Mouse (Mus musculus) heart, embryonic 10.5 days (tissue): Measurements from ENCODE around the gene P2rx6. TPM values are rescaled to one million over a fixed set of nuclear protein-coding genes. Genes with fewer than 3 reads are reported as not detected.
"Not testable (repeated sequence)": the region's sequence is repeated elsewhere in the genome, so short reads cannot be mapped to it uniquely, and the experiment has no call there.

Source experiments
- DNase-seq: peaks from one replicate; pipeline ENCODE4 v3.0.0-alpha.2; 2017; ENCODE audit warnings: low spot score
- H3K27ac ChIP-seq: fragments of 300-500 bp; sonication (generic); 2 replicates; pipeline ENCODE4 v1.5.1; 2016; ENCODE audit warnings: mild to moderate bottlenecking
- H3K27me3 ChIP-seq: fragments of 300-500 bp; sonication (generic); 2 replicates; pipeline ENCODE4 v1.6.1; 2016; ENCODE audit warnings: mild to moderate bottlenecking; ENCODE audit not compliant: poor library complexity, insufficient read depth, severe bottlenecking
- H3K36me3 ChIP-seq: fragments of 300-500 bp; sonication (generic); 2 replicates; pipeline ENCODE4 v1.6.1; 2016; ENCODE audit warnings: mild to moderate bottlenecking, moderate library complexity
- H3K4me1 ChIP-seq: fragments of 300-500 bp; sonication (generic); 2 replicates; pipeline ENCODE4 v1.6.1; 2016; ENCODE audit warnings: mild to moderate bottlenecking
- H3K4me3 ChIP-seq: fragments of 300-500 bp; sonication (generic); 2 replicates; pipeline ENCODE4 v1.5.1; 2016; ENCODE audit warnings: mild to moderate bottlenecking, moderate library complexity
- H3K9me3 ChIP-seq: fragments of 300-500 bp; sonication (generic); 2 replicates; pipeline ENCODE4 v1.6.1; 2016; ENCODE audit warnings: mild to moderate bottlenecking, moderate library complexity
- WGBS: fragments of 180-500 bp; shearing (Covaris S2); methylation state at CpG from one replicate; pipeline ENCODE4 v1.1.7; 2016; 5-methylcytosine and 5-hydroxymethylcytosine counted together
- polyA plus RNA-seq: library from polyadenylated mRNA; unstranded; fragments of >200 nt; fragmentation: Nextera tagmentation; extraction: Ambion mirVana; gene quantifications from 2 replicates; pipeline ENCODE4 v1.2.1, GENCODE M21; 2016

P2rx6 gene
- polyA plus RNA-seq, 1 experiment from 2014 or later: 0.39 TPM

DNA sequence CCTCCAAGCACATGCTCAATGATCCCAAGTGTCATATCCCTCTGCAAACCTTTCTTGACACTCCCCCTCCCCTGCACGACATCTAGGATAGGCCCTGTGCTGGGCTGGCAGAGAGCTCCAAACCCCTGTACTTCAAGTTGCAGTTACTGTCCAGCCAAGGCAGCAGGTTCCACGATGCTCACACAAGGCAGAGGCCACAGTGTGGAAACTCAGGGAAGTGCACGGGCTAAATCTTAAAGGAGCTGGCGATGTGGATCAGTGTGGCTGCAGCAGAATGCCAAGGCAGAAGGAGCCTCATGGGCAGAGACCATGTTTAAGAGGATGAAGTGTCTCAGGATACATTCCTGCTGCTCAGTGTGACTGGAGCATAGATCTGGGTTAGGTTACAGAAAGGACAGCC lies 4.5 kb downstream of the P2rx6 start:
- WGBS: 27% methylated on average over 4 of the region's 4 CpGs
- no peaks in the 10 kb centered on the region for H3K9me3 ChIP-seq
- H3K36me3 ChIP-seq: no peaks in the 10 kb centered on the region
- H3K27ac ChIP-seq: no peak overlapping the region
- peaks cover 14% of the 10 kb centered on the region for H3K4me1 ChIP-seq
- DNase-seq: no peak
- H3K27me3 ChIP-seq: peaks cover 48% of the 10 kb centered on the region; the same call in 1 of the 2 replicates
- no peak overlapping the region for H3K4me3 ChIP-seq

- DNase-seq: no peak
- peaks cover 73% of the 10 kb centered on the region for H3K27me3 ChIP-seq
- peak overlapping the region; percentile 69 for H3K4me3 ChIP-seq
- no peaks in the 10 kb centered on the region for H3K9me3 ChIP-seq
- WGBS: 12% methylated on average over 45 of the region's 45 CpGs
- no peaks in the 10 kb centered on the region for H3K36me3 ChIP-seq
- peak overlapping the region; percentile 69 for H3K27ac ChIP-seq
- H3K4me1 ChIP-seq: peaks cover 9% of the 10 kb centered on the region
These were observed 14.5 kb downstream of the P2rx6 start for GRCm38 (mm10) chr16:17575870-17576824.

GRCm38 (mm10) chr16:17576825-17577215 lies 15.1 kb downstream of the P2rx6 start:
- peaks cover 67% of the 10 kb centered on the region for H3K27me3 ChIP-seq
- WGBS: 20% methylated on average over 8 of the region's 8 CpGs

GRCm38 (mm10) chr16:17583064-17583463 lies 21.4 kb downstream of the P2rx6 start, which contains the start of gene Slc7a4:
Slc7a4 (minus strand) TSS chr16:17583214.
- H3K27ac ChIP-seq: no peak within 1 kb of the TSS
- no peaks in the 10 kb centered on the region for H3K4me1 ChIP-seq
- 23% methylated on average over 8 of the region's 8 CpGs for WGBS
- 0 out of 2 replicates have a peak, but pooled peaks cover 2% of the 10 kb centered on the region for H3K9me3 ChIP-seq
- H3K4me3 ChIP-seq: no peak within 1 kb of the TSS
- peaks cover 7% of the 10 kb centered on the region; the same call in 1 of the 2 replicates for H3K27me3 ChIP-seq
- no peak for DNase-seq
- no peaks in the 10 kb centered on the region for H3K36me3 ChIP-seq

More at GRCm38 (mm10) chr16:17576825-17577215, 15.1 kb downstream of the P2rx6 start:
- no peaks in the 10 kb centered on the region for H3K9me3 ChIP-seq
- peaks cover 9% of the 10 kb centered on the region for H3K4me1 ChIP-seq
- no peaks in the 10 kb centered on the region for H3K36me3 ChIP-seq
- peak overlapping the region; percentile 69; the same call in 1 of the 2 replicates for H3K27ac ChIP-seq
- no peak for DNase-seq
- peak overlapping the region; percentile 69 for H3K4me3 ChIP-seq

DNA sequence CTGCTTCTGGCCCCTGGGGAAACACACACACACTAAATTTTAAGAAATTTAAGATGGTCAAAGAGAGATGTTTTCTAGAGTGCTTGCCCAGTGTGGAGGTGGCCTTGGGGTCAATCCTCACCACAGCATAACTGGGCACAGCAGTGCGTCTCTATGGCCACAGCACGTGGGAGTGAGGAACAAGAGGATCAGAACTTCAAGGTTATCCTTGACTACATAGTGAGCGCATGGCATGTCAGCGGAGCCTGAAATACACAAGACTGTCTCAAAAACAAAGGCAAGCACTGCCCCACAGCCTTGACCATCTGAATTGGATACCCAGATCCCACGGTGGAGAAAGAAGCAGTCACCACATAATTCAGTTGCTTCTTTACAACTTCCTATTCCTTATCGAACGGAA lies 22.9 kb downstream of the P2rx6 start:
- Histone ChIP-seq H3K9me3 (peaks cover 9% of the 10 kb centered on the region; the same call in 1 of the 2 replicates), H3K4me1 (no peaks in the 10 kb centered on the region), H3K4me3 (no peak overlapping the region), H3K27ac (no peak overlapping the region), H3K27me3 (no peaks in the 10 kb centered on the region), H3K36me3 (no peaks in the 10 kb centered on the region)
- 87% methylated on average over 7 of the region's 7 CpGs for WGBS
- no peak for DNase-seq

- Histone ChIP-seq H3K9me3 (peaks cover 10% of the 10 kb centered on the region; the same call in 1 of the 2 replicates), H3K27ac (no peak overlapping the region), H3K4me1 (no peaks in the 10 kb centered on the region), H3K36me3 (no peaks in the 10 kb centered on the region), H3K27me3 (no peaks in the 10 kb centered on the region), H3K4me3 (no peak overlapping the region)
- WGBS: 30% methylated on average over 2 of the region's 2 CpGs
- no peak for DNase-seq
These were observed 29.0 kb downstream of the P2rx6 start for GRCm38 (mm10) chr16:17590731-17591130.

- WGBS: 55% methylated on average over 3 of the region's 3 CpGs
These were observed 39.4 kb downstream of the P2rx6 start for GRCm38 (mm10) chr16:17600944-17601562.

DNA sequence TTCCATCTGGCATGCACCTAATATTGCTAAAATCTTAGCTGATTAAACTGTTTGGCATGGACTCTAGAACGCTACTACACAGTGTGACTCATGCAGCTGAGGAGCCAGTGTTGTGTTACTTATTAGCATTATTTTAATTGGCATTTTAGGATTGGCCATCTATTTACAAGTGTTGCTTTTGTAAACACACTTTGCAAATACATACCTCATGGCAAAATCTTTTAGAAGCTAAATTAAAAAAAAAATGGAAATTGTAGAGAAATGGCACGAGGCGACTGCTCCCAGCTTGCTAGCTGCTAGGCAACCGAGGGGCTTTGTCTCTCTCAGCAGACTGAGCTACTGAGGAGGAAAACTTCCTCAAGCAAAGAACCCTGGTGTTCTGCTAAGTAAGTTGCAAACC lies 43.3 kb downstream of the P2rx6 start:
- 82% methylated on average over 4 of the region's 4 CpGs for WGBS
- Histone ChIP-seq H3K4me3 (no peak overlapping the region), H3K9me3 (no peaks in the 10 kb centered on the region), H3K4me1 (no peaks in the 10 kb centered on the region), H3K27me3 (no peaks in the 10 kb centered on the region), H3K27ac (no peak overlapping the region), H3K36me3 (no peaks in the 10 kb centered on the region)
- no peak for DNase-seq

More at GRCm38 (mm10) chr16:17600944-17601562, 39.4 kb downstream of the P2rx6 start:
- DNase-seq: no peak
- H3K4me1 ChIP-seq: no peaks in the 10 kb centered on the region
- H3K4me3 ChIP-seq: no peak overlapping the region
- H3K36me3 ChIP-seq: no peaks in the 10 kb centered on the region
- no peak overlapping the region for H3K27ac ChIP-seq
- H3K27me3 ChIP-seq: no peaks in the 10 kb centered on the region
- no peaks in the 10 kb centered on the region for H3K9me3 ChIP-seq

GRCm38 (mm10) chr16:17605684-17606083 lies 44.0 kb downstream of the P2rx6 start:
- Histone ChIP-seq H3K36me3 (no peaks in the 10 kb centered on the region), H3K27me3 (no peaks in the 10 kb centered on the region), H3K9me3 (no peaks in the 10 kb centered on the region), H3K4me3 (no peak overlapping the region), H3K27ac (no peak overlapping the region), H3K4me1 (no peaks in the 10 kb centered on the region)
- WGBS: 64% methylated on average over 5 of the region's 5 CpGs
- no peak for DNase-seq

GRCm38 (mm10) chr16:17611383-17611782 lies 49.7 kb downstream of the P2rx6 start:
- H3K4me3 ChIP-seq: no peak overlapping the region
- WGBS: 73% methylated on average over 4 of the region's 4 CpGs
- no peaks in the 10 kb centered on the region for H3K4me1 ChIP-seq
- no peak overlapping the region for H3K27ac ChIP-seq
- no peak for DNase-seq
- H3K36me3 ChIP-seq: no peaks in the 10 kb centered on the region
- H3K9me3 ChIP-seq: no peaks in the 10 kb centered on the region
- H3K27me3 ChIP-seq: no peaks in the 10 kb centered on the region

- 87% methylated on average over 6 of the region's 6 CpGs for WGBS
- not testable (repeated sequence) for H3K36me3 ChIP-seq, H3K4me1 ChIP-seq, DNase-seq, H3K4me3 ChIP-seq, H3K27me3 ChIP-seq, H3K27ac ChIP-seq, H3K9me3 ChIP-seq
These were observed 53.1 kb downstream of the P2rx6 start for GRCm38 (mm10) chr16:17614740-17615139.

DNA sequence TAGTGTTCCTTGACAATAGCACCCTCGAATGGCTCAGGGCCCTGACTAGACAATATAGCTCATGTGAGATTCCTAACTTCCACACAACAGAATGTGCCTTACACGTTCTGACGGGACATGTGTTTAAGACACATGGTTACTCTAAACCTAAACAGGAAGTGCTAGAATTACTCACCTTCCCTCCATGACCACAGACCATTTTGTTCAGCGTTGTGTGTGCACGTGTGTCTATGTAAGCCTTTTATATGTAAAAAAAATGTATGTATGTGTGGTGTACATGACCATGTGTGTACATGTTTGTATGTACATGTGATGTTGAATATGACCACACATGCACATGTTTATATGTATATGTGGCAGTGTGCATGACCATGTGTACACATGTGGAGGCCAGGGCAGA lies 54.5 kb downstream of the P2rx6 start:
- Histone ChIP-seq H3K9me3 (no peaks in the 10 kb centered on the region), H3K4me1 (peaks cover 10% of the 10 kb centered on the region), H3K27me3 (0 out of 2 replicates have a peak, but pooled peaks cover 2% of the 10 kb centered on the region), H3K4me3 (no peak overlapping the region), H3K36me3 (no peaks in the 10 kb centered on the region), H3K27ac (no peak overlapping the region)
- DNase-seq: no peak
- WGBS: 82% methylated on average over 5 of the region's 5 CpGs
